Mouse (Mus musculus): ENCODE measurements around the gene Olfr812. TPM values are rescaled to one million over a fixed set of nuclear protein-coding genes. Genes with fewer than 3 reads are reported as not detected.
"Not testable (repeated sequence)": the region's sequence is repeated elsewhere in the genome, so short reads cannot be mapped to it uniquely, and the experiment has no call there.

The Olfr812 gene
- polyA plus RNA-seq (2015; fragmentation: Nextera tagmentation; extraction: Ambion mirVana): 0.13 and 0.41 TPM in 2 replicates

- no peaks in the 10 kb centered on the region for H3K36me3 ChIP-seq
- no peak within 1 kb of the TSS for H3K4me2 ChIP-seq (replicated peaks)
- H3K27ac ChIP-seq (replicated peaks): no peak within 1 kb of the TSS
- no peak for ATAC-seq (ENCODE audit: insufficient number of reproducible peaks, low FRiP score, low TSS enrichment, low read depth)
- no peak within 1 kb of the TSS for H3K4me3 ChIP-seq (replicated peaks)
- WGBS: 52% methylated on average over 1 of the region's 1 CpGs
- no peaks in the 10 kb centered on the region for H3K27me3 ChIP-seq
- H3K9me3 ChIP-seq (replicated peaks): no peaks in the 10 kb centered on the region
- no peaks in the 10 kb centered on the region for H3K4me1 ChIP-seq
- no peak within 1 kb of the TSS for H3K9ac ChIP-seq
Observed at GRCm38 (mm10) chr10:129845994-129846393, at the start of gene Olfr812. TSS of gene Olfr812 (minus strand) at chr10:129846094.

- no peaks in the 10 kb centered on the region for H3K27me3 ChIP-seq
- ATAC-seq (ENCODE audit: insufficient number of reproducible peaks, low FRiP score, low TSS enrichment, low read depth): no peak
- no peaks in the 10 kb centered on the region for H3K9me3 ChIP-seq (replicated peaks)
- no peak overlapping the region for H3K9ac ChIP-seq
- WGBS: 84% methylated on average over 7 of the region's 7 CpGs
- H3K36me3 ChIP-seq: no peaks in the 10 kb centered on the region
- no peak overlapping the region for H3K4me3 ChIP-seq (replicated peaks)
- H3K4me1 ChIP-seq: no peaks in the 10 kb centered on the region
- H3K27ac ChIP-seq (replicated peaks): no peak overlapping the region
- no peak overlapping the region for H3K4me2 ChIP-seq (replicated peaks)
Observed at GRCm38 (mm10) chr10:129885934-129886333, 40.0 kb upstream of the Olfr812 start.

- H3K9me3 ChIP-seq (replicated peaks); H3K4me2 ChIP-seq (replicated peaks); H3K27ac ChIP-seq (replicated peaks); H3K9ac ChIP-seq; ATAC-seq (ENCODE audit: insufficient number of reproducible peaks, low FRiP score, low TSS enrichment, low read depth); H3K27me3 ChIP-seq; H3K4me1 ChIP-seq; H3K36me3 ChIP-seq; H3K4me3 ChIP-seq (replicated peaks): not testable (repeated sequence)
- 76% methylated on average over 6 of the region's 6 CpGs for WGBS
Observed at GRCm38 (mm10) chr10:129885496-129885895, 39.6 kb upstream of the Olfr812 start.

GRCm38 (mm10) chr10:129879751-129880150 is 33.9 kb upstream of the Olfr812 start, which contains the start of gene Olfr814:
TSS of gene Olfr814 (minus strand) at chr10:129879851.
- ATAC-seq (ENCODE audit: insufficient number of reproducible peaks, low FRiP score, low TSS enrichment, low read depth); H3K9ac ChIP-seq; H3K9me3 ChIP-seq (replicated peaks); H3K27me3 ChIP-seq; H3K4me2 ChIP-seq (replicated peaks); H3K27ac ChIP-seq (replicated peaks); H3K36me3 ChIP-seq; H3K4me1 ChIP-seq; H3K4me3 ChIP-seq (replicated peaks): not testable (repeated sequence)
- 63% methylated on average over 1 of the region's 1 CpGs for WGBS

- H3K4me1 ChIP-seq: no peaks in the 10 kb centered on the region
- no peak within 1 kb of the TSS for H3K27ac ChIP-seq (replicated peaks)
- no peaks in the 10 kb centered on the region for H3K27me3 ChIP-seq
- ATAC-seq (ENCODE audit: insufficient number of reproducible peaks, low FRiP score, low TSS enrichment, low read depth): no peak
- H3K9me3 ChIP-seq (replicated peaks): no peaks in the 10 kb centered on the region
- no peak within 1 kb of the TSS for H3K4me2 ChIP-seq (replicated peaks)
- H3K9ac ChIP-seq: no peak within 1 kb of the TSS
- H3K36me3 ChIP-seq: no peaks in the 10 kb centered on the region
- H3K4me3 ChIP-seq (replicated peaks): no peak within 1 kb of the TSS
Observed at GRCm38 (mm10) chr10:129855067-129855466, 9.2 kb upstream of the Olfr812 start, which contains the start of gene Olfr813. TSS of gene Olfr813 (plus strand) at chr10:129855367.

GRCm38 (mm10) chr10:129847343-129847742 is 1.4 kb upstream of the Olfr812 start:
- no peak for ATAC-seq (ENCODE audit: insufficient number of reproducible peaks, low FRiP score, low TSS enrichment, low read depth)
- no peaks in the 10 kb centered on the region for H3K9me3 ChIP-seq (replicated peaks)
- H3K36me3 ChIP-seq: no peaks in the 10 kb centered on the region
- H3K27me3 ChIP-seq: no peaks in the 10 kb centered on the region
- H3K4me1 ChIP-seq: no peaks in the 10 kb centered on the region
- no peak overlapping the region for H3K27ac ChIP-seq (replicated peaks)
- no peak overlapping the region for H3K4me3 ChIP-seq (replicated peaks)
- 69% methylated on average over 1 of the region's 1 CpGs for WGBS
- no peak overlapping the region for H3K4me2 ChIP-seq (replicated peaks)
- no peak overlapping the region for H3K9ac ChIP-seq

GRCm38 (mm10) chr10:129804296-129804695 is 41.6 kb downstream of the Olfr812 start, which contains the start of gene Olfr811:
TSS of gene Olfr811 (minus strand) at chr10:129804396.
- H3K27ac ChIP-seq (replicated peaks): no peak within 1 kb of the TSS
- H3K4me2 ChIP-seq (replicated peaks): no peak within 1 kb of the TSS
- ATAC-seq (ENCODE audit: insufficient number of reproducible peaks, low FRiP score, low TSS enrichment, low read depth): no peak
- 77% methylated on average over 4 of the region's 4 CpGs for WGBS
- no peak within 1 kb of the TSS for H3K9ac ChIP-seq
- no peak within 1 kb of the TSS for H3K4me3 ChIP-seq (replicated peaks)
- H3K9me3 ChIP-seq (replicated peaks): no peaks in the 10 kb centered on the region
- no peaks in the 10 kb centered on the region for H3K36me3 ChIP-seq
- no peaks in the 10 kb centered on the region for H3K4me1 ChIP-seq
- no peaks in the 10 kb centered on the region for H3K27me3 ChIP-seq

- no peak within 1 kb of the TSS for H3K27ac ChIP-seq (replicated peaks)
- no peaks in the 10 kb centered on the region for H3K9me3 ChIP-seq (replicated peaks)
- no peak for ATAC-seq (ENCODE audit: insufficient number of reproducible peaks, low FRiP score, low TSS enrichment, low read depth)
- H3K9ac ChIP-seq: no peak within 1 kb of the TSS
- H3K4me2 ChIP-seq (replicated peaks): no peak within 1 kb of the TSS
- H3K27me3 ChIP-seq: no peaks in the 10 kb centered on the region
- H3K4me1 ChIP-seq: no peaks in the 10 kb centered on the region
- no peak within 1 kb of the TSS for H3K4me3 ChIP-seq (replicated peaks)
- no peaks in the 10 kb centered on the region for H3K36me3 ChIP-seq
Observed at GRCm38 (mm10) chr10:129794817-129795216, 51.1 kb downstream of the Olfr812 start, which contains the start of gene Olfr810. TSS of gene Olfr810 (minus strand) at chr10:129794917.

Other genes starting within 250 kb of the Olfr812 start
- gene Olfr796, start 233.5 kb downstream of the Olfr812 start, polyA plus RNA-seq (2015; fragmentation: Nextera tagmentation; extraction: Ambion mirVana): not detected in 2 replicates
- 0.04 and 0.12 TPM in 2 replicates for gene Olfr798, start 218.2 kb downstream of the Olfr812 start, polyA plus RNA-seq (2015; fragmentation: Nextera tagmentation; extraction: Ambion mirVana)
- not detected in 2 replicates for gene Olfr799, start 208.6 kb downstream of the Olfr812 start, polyA plus RNA-seq (2015; fragmentation: Nextera tagmentation; extraction: Ambion mirVana)
- not detected in 2 replicates for gene Olfr800, start 188.4 kb downstream of the Olfr812 start, polyA plus RNA-seq (2015; fragmentation: Nextera tagmentation; extraction: Ambion mirVana)
- gene Olfr801, start 172.2 kb downstream of the Olfr812 start, polyA plus RNA-seq (2015; fragmentation: Nextera tagmentation; extraction: Ambion mirVana): not detected in 2 replicates
- gene Olfr802, start 157.9 kb downstream of the Olfr812 start, polyA plus RNA-seq (2015; fragmentation: Nextera tagmentation; extraction: Ambion mirVana): 0.03 and 0.07 TPM in 2 replicates
- not detected in 2 replicates for gene Olfr803, start 151.8 kb downstream of the Olfr812 start, polyA plus RNA-seq (2015; fragmentation: Nextera tagmentation; extraction: Ambion mirVana)
- not detected in 2 replicates for gene Olfr804, start 142.9 kb downstream of the Olfr812 start, polyA plus RNA-seq (2015; fragmentation: Nextera tagmentation; extraction: Ambion mirVana)
- 0.05 TPM in 1 of 2 replicates, not detected in the other for gene Olfr805, start 116.7 kb downstream of the Olfr812 start, polyA plus RNA-seq (2015; fragmentation: Nextera tagmentation; extraction: Ambion mirVana)
- gene Olfr806, start 104.2 kb downstream of the Olfr812 start, polyA plus RNA-seq (2015; fragmentation: Nextera tagmentation; extraction: Ambion mirVana): not detected in 2 replicates
- 0.17 TPM in 1 of 2 replicates, not detected in the other for gene Olfr807, start 88.3 kb downstream of the Olfr812 start, polyA plus RNA-seq (2015; fragmentation: Nextera tagmentation; extraction: Ambion mirVana)
- not detected in 2 replicates for gene Olfr808, start 80.6 kb downstream of the Olfr812 start, polyA plus RNA-seq (2015; fragmentation: Nextera tagmentation; extraction: Ambion mirVana)
- gene Olfr809, start 71.5 kb downstream of the Olfr812 start, polyA plus RNA-seq (2015; fragmentation: Nextera tagmentation; extraction: Ambion mirVana): 0.17 TPM in 1 of 2 replicates, not detected in the other
- 0.26 and 0.44 TPM in 2 replicates for gene Olfr810, start 51.2 kb downstream of the Olfr812 start, polyA plus RNA-seq (2015; fragmentation: Nextera tagmentation; extraction: Ambion mirVana)
- not detected in 2 replicates for gene Olfr811, start 41.7 kb downstream of the Olfr812 start, polyA plus RNA-seq (2015; fragmentation: Nextera tagmentation; extraction: Ambion mirVana)
- 0.20 and 0.33 TPM in 2 replicates for gene Olfr813, start 9.3 kb upstream of the Olfr812 start, polyA plus RNA-seq (2015; fragmentation: Nextera tagmentation; extraction: Ambion mirVana)
- not detected in 2 replicates for gene Olfr814, start 33.8 kb upstream of the Olfr812 start, polyA plus RNA-seq (2015; fragmentation: Nextera tagmentation; extraction: Ambion mirVana)
- gene Olfr815, start 59.8 kb upstream of the Olfr812 start, polyA plus RNA-seq (2015; fragmentation: Nextera tagmentation; extraction: Ambion mirVana): 0.17 TPM in 1 of 2 replicates, not detected in the other
- not detected in 2 replicates for gene Olfr816, start 69.5 kb upstream of the Olfr812 start, polyA plus RNA-seq (2015; fragmentation: Nextera tagmentation; extraction: Ambion mirVana)
- gene Olfr818, start 103.0 kb upstream of the Olfr812 start, polyA plus RNA-seq (2015; fragmentation: Nextera tagmentation; extraction: Ambion mirVana): not detected in 2 replicates
- 0.04 TPM in 1 of 2 replicates, not detected in the other for gene Olfr819, start 121.2 kb upstream of the Olfr812 start, polyA plus RNA-seq (2015; fragmentation: Nextera tagmentation; extraction: Ambion mirVana)
- 0.11 TPM in 1 of 2 replicates, not detected in the other for gene Olfr247, start 130.0 kb upstream of the Olfr812 start, polyA plus RNA-seq (2015; fragmentation: Nextera tagmentation; extraction: Ambion mirVana)
- gene Gm10310, start 139.0 kb upstream of the Olfr812 start, polyA plus RNA-seq (2015; fragmentation: Nextera tagmentation; extraction: Ambion mirVana): 0.09 TPM in 1 of 2 replicates, not detected in the other
- 0.04 and 0.11 TPM in 2 replicates for gene Olfr820, start 166.5 kb upstream of the Olfr812 start, polyA plus RNA-seq (2015; fragmentation: Nextera tagmentation; extraction: Ambion mirVana)
- gene Olfr821, start 184.3 kb upstream of the Olfr812 start, polyA plus RNA-seq (2015; fragmentation: Nextera tagmentation; extraction: Ambion mirVana): not detected in 2 replicates
- 0.23 TPM in 1 of 2 replicates, not detected in the other for gene Olfr822, start 225.1 kb upstream of the Olfr812 start, polyA plus RNA-seq (2015; fragmentation: Nextera tagmentation; extraction: Ambion mirVana)

All from embryonic facial prominence, embryonic 15.5 days (tissue).